Mouse (Mus musculus) CH12.LX (cell line): ENCODE measurements around the gene Mael. TPM values are rescaled to one million over a fixed set of nuclear protein-coding genes. Genes with fewer than 3 reads are reported as not detected.

Source experiments
- DNase-seq: peaks from one replicate; pipeline ENCODE4 v3.0.0-alpha.2; 2013; ENCODE audit errors: extremely low read depth
- H3K27ac ChIP-seq: 2 replicates; pipeline ENCODE4 v1.5.1; 2012; ENCODE audit warnings: low read depth, mild to moderate bottlenecking, control low read depth, moderate library complexity; ENCODE audit not compliant: insufficient read depth
- H3K27me3 ChIP-seq: replicated peaks from 2 replicates; pipeline ENCODE3; 2012; ENCODE audit warnings: inconsistent platforms
- H3K36me3 ChIP-seq, 2 experiments: replicated peaks in 1 of 2; 2 replicates each; pipeline versions ENCODE3 to v1.6.1; 2012; ENCODE audit warnings: inconsistent platforms in 1 of 2, low read length in 1 of 2, mild to moderate bottlenecking in 1 of 2, mixed read lengths in 1 of 2, moderate library complexity in 1 of 2; ENCODE audit not compliant: control insufficient read depth in 1 of 2, insufficient read depth in 1 of 2
- H3K4me1 ChIP-seq, 2 experiments: 2 replicates each; pipeline ENCODE4 v1.6.1; 2012; ENCODE audit warnings: inconsistent platforms in 1 of 2, moderate library complexity in 1 of 2; ENCODE audit not compliant: insufficient read depth in 2 of 2, control insufficient read depth in 1 of 2
- H3K4me2 ChIP-seq: 2 replicates; pipeline ENCODE4 v1.6.1; 2012; ENCODE audit warnings: low read depth, mild to moderate bottlenecking, control low read depth; ENCODE audit not compliant: poor library complexity, insufficient read depth, severe bottlenecking
- H3K4me3 ChIP-seq, 3 experiments: fragments of 150-350 bp in 1 of 3; sonication (generic) in 1 of 3; replicated peaks in 1 of 3; 2 replicates each; pipeline versions ENCODE3 to v1.5.1; 2011 to 2012; ENCODE audit warnings: low read depth in 2 of 3, low read length in 2 of 3, mild to moderate bottlenecking in 2 of 3, moderate library complexity in 2 of 3, control low read depth in 1 of 3, improper control_type of control experiment in 1 of 3, inconsistent platforms in 1 of 3, mixed read lengths in 1 of 3; ENCODE audit not compliant: poor library complexity in 1 of 3
- H3K79me2 ChIP-seq: replicated peaks from 2 replicates; pipeline ENCODE4 v1.6.1; 2012; ENCODE audit warnings: mild to moderate bottlenecking, moderate library complexity; ENCODE audit not compliant: control insufficient read depth, poor library complexity, insufficient read depth, severe bottlenecking; ENCODE audit errors: extremely low read depth
- H3K9ac ChIP-seq: 2 replicates; pipeline ENCODE4 v1.6.1; 2012; ENCODE audit warnings: low read depth, mild to moderate bottlenecking, control low read depth, moderate library complexity; ENCODE audit not compliant: insufficient read depth
- H3K9me3 ChIP-seq: replicated peaks from 2 replicates; pipeline ENCODE3; 2012; ENCODE audit warnings: low read length, inconsistent platforms, mixed read lengths
- BHLHE40 ChIP-seq: IDR thresholded peaks from 2 replicates; pipeline ENCODE4 v1.6.1; 2011; ENCODE audit warnings: mild to moderate bottlenecking, low read depth, low read length, improper control_type of control experiment
- CTCF ChIP-seq, 2 experiments: IDR thresholded peaks in 1 of 2; conservative IDR thresholded peaks in 1 of 2; 2 replicates each; pipeline ENCODE4 v1.5.1; 2011 to 2012; ENCODE audit warnings: low read depth in 2 of 2, low read length in 2 of 2, improper control_type of control experiment in 1 of 2, inconsistent platforms in 1 of 2, mild to moderate bottlenecking in 1 of 2, moderate library complexity in 1 of 2
- EP300 ChIP-seq: IDR thresholded peaks from 2 replicates; pipeline ENCODE4 v1.6.1; 2011; ENCODE audit warnings: low read length, improper control_type of control experiment
- GABPA ChIP-seq: IDR thresholded peaks from 2 replicates; pipeline ENCODE4 v1.6.1; 2012; ENCODE audit warnings: low read depth, low read length, improper control_type of control experiment, inconsistent platforms; ENCODE audit not compliant: insufficient replicate concordance
- JUND ChIP-seq: conservative IDR thresholded peaks from 2 replicates; pipeline ENCODE4 v1.6.1; 2011; ENCODE audit warnings: low read depth, low read length, improper control_type of control experiment
- MXI1 ChIP-seq: IDR thresholded peaks from 2 replicates; pipeline ENCODE4 v1.6.1; 2011; ENCODE audit warnings: mild to moderate bottlenecking, low read depth, low read length, improper control_type of control experiment
- NRF1 ChIP-seq: IDR thresholded peaks from 2 replicates; pipeline ENCODE4 v1.6.1; 2014; ENCODE audit warnings: low read depth, mild to moderate bottlenecking, inconsistent platforms, low read length, improper control_type of control experiment, moderate library complexity
- PAX5 ChIP-seq: IDR thresholded peaks from 2 replicates; pipeline ENCODE4 v1.6.1; 2012; ENCODE audit warnings: low read length, inconsistent platforms, mixed read lengths
- POLR2AphosphoS2 ChIP-seq: IDR thresholded peaks from 2 replicates; pipeline ENCODE4 v1.6.1; 2011; ENCODE audit warnings: low read depth, low read length, improper control_type of control experiment
- RAD21 ChIP-seq: IDR thresholded peaks from 2 replicates; pipeline ENCODE4 v1.6.1; 2011; ENCODE audit warnings: low read depth, mild to moderate bottlenecking, low read length, improper control_type of control experiment, moderate library complexity
- SIN3A ChIP-seq: IDR thresholded peaks from 2 replicates; pipeline ENCODE4 v1.6.1; 2012; ENCODE audit warnings: low read length, improper control_type of control experiment, inconsistent platforms
- SMC3 ChIP-seq: IDR thresholded peaks from 2 replicates; pipeline ENCODE4 v1.6.1; 2011; ENCODE audit warnings: low read depth, low read length, improper control_type of control experiment
- TCF12 ChIP-seq: IDR thresholded peaks from 2 replicates; pipeline ENCODE4 v1.6.1; 2014; ENCODE audit warnings: low read depth, mild to moderate bottlenecking, inconsistent platforms, low read length, improper control_type of control experiment
- UBTF ChIP-seq: IDR thresholded peaks from 2 replicates; pipeline ENCODE4 v1.6.1; 2012; ENCODE audit warnings: low read depth, mild to moderate bottlenecking, inconsistent platforms, low read length, improper control_type of control experiment, moderate library complexity
- USF2 ChIP-seq: conservative IDR thresholded peaks from 2 replicates; pipeline ENCODE4 v1.6.1; 2011; ENCODE audit warnings: low read depth, low read length, improper control_type of control experiment
- ZC3H11A ChIP-seq: IDR thresholded peaks from 2 replicates; pipeline ENCODE4 v1.6.1; 2012; ENCODE audit warnings: low read depth, mild to moderate bottlenecking, inconsistent platforms, low read length, improper control_type of control experiment
- ZKSCAN1 ChIP-seq: IDR thresholded peaks from 2 replicates; pipeline ENCODE4 v1.6.1; 2012; ENCODE audit warnings: low read depth, inconsistent platforms, low read length, improper control_type of control experiment, borderline replicate concordance
- ZNF384 ChIP-seq: IDR thresholded peaks from 2 replicates; pipeline ENCODE4 v1.6.1; 2012; ENCODE audit warnings: low read depth, low read length, improper control_type of control experiment, inconsistent platforms
- dilution Hi-C: fragments of 300-500 bp; cut with MboI; formaldehyde crosslinking; loops from 2 replicates; pipeline ENCODE4 v1.14.3; 2020; ENCODE audit warnings: low sequenced_read_pairs; ENCODE audit not compliant: extremely low pct_unique_long_range_greater_than_20kb, extremely low pct_ligation_motif_present
- in situ Hi-C: fragments of 300-500 bp; cut with MboI; formaldehyde crosslinking; loops from 3 replicates; pipeline ENCODE4 v1.14.3; 2019; ENCODE audit warnings: low sequenced_read_pairs, low pct_ligation_motif_present, low pct_unique_long_range_greater_than_20kb, mixed read lengths
- polyA plus RNA-seq: library from polyadenylated mRNA; unstranded; fragments of >175 nt; gene quantifications from 2 replicates; pipeline ENCODE4 v1.2.1, GENCODE M21; 2012; ENCODE audit warnings: low read depth; ENCODE audit not compliant: insufficient read length
- total RNA-seq, 2 experiments: library from RNA; depleted of rRNA; stranded (reverse); fragments of 300-350 nt in 1 of 2; fragments of >200 nt in 1 of 2; gene quantifications; 2 replicates each; pipeline ENCODE4 v1.2.3; 2012 to 2014

Gene Mael
- total and polyA plus RNA-seq, 3 experiments: not detected

DNA sequence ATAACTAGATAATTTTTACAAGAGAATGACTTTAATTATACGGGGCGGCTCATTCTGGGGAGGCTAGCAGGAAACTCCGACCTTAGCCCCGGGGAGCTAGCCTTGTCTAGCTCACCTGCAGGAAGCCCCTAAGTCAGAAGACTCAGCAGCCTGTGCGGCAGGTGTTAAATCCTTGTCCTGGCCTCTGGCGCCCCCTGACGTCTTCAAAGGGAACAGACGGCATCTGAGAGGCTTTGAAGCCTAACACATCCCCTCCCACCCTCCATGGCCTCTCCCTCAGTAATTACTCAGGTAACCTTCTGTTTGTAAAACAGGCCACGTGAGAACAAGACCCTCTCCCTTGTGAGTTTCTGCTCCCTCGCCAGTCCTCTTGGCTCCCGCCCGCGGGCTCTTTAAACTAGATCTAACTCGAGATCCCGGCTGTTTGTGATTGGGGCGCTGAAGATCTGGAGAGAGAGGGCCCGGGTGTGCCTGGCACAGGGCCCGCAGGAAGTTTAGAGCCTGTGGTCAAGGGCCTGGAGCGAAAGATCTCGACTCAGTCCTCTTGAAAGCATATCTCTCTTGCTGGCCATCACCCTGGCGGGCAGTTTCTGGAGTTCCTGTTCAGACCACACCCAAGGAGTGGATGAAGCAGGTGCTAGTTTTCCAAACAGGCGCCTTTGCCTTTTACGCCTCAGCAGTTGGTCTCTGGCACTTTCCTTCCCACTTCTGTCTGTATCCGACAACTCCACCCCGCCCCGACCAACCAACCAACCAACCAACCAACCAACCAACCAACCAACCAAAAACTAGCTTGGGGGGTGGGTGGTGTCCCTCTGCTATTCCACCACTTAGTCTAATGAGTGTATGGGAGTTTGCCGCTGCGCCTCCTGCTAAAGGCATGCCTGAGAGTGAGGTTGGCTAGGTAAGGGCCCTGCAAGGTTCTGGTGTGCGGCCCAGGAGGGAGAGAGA lies 84.1 kb downstream of the Mael start:
- in situ Hi-C loops: loop anchor here (5.0 to 25.0 kb wide), 6 partner anchors 150 to 492 kb away; partner anchors contain the start of gene Pou2f1
- Histone ChIP-seq H3K27ac (no peak overlapping the region), H3K36me3 (no peaks in the 10 kb centered on the region), H3K79me2 (no peaks in the 10 kb centered on the region), H3K9ac (no peak overlapping the region), H3K4me1 (peaks cover 3 to 28% of the 10 kb centered on the region in 2 experiments; a peak in 3 of 4 replicates), H3K9me3 (no peaks in the 10 kb centered on the region), H3K27me3 (peaks cover 36% of the 10 kb centered on the region), H3K4me3 (no peak overlapping the region), H3K4me2 (peak overlapping the region; percentile 68; the same call in 1 of the 2 replicates)
- dilution Hi-C loops: no loop called here
- DNase-seq: peak; percentile 78
- TF ChIP-seq USF2: no peak
- no peak for TF ChIP-seq JUND
- TF ChIP-seq TCF12: no peak
- TF ChIP-seq RAD21: peak; percentile 95
- TF ChIP-seq POLR2AphosphoS2: no peak
- peak; percentile 65 for TF ChIP-seq BHLHE40
- no peak for TF ChIP-seq EP300
- TF ChIP-seq ZKSCAN1: no peak
- no peak for TF ChIP-seq PAX5
- TF ChIP-seq SMC3: peak; percentile 78
- peak; percentile 67 to 94 for TF ChIP-seq CTCF (conservative IDR thresholded peaks at IDR 0.05 in 1 of 2, IDR thresholded peaks at IDR 0.05 in 1 of 2; ENCODE audit: low read depth in 2 of 2, low read length in 2 of 2)
- TF ChIP-seq ZC3H11A: peak; percentile 54
- TF ChIP-seq NRF1: no peak
- TF ChIP-seq MXI1: no peak
- TF ChIP-seq ZNF384: no peak
- TF ChIP-seq UBTF: no peak
- TF ChIP-seq GABPA: no peak
- TF ChIP-seq SIN3A: 0 out of 2 replicates have a peak, but pooled peaks have one; percentile 14
